Mouse (Mus musculus) olfactory bulb, adult 2 months (tissue): Measurements from ENCODE around the gene Kdm1b.

Experiments
- CTCF ChIP-seq: fragments of 200-500 bp; IDR thresholded peaks from 2 replicates; pipeline ENCODE4 v1.5.1; 2012; ENCODE audit warnings: low read depth, mild to moderate bottlenecking, low read length, moderate library complexity; ENCODE audit not compliant: insufficient read depth
- POLR2A ChIP-seq: fragments of 200-500 bp; IDR thresholded peaks from 2 replicates; pipeline ENCODE4 v1.6.1; 2012; ENCODE audit warnings: mild to moderate bottlenecking, low read depth, low read length, moderate library complexity; ENCODE audit not compliant: insufficient read depth

- TF ChIP-seq CTCF (no peak), POLR2A (no peak)
Observed at GRCm38 (mm10) chr13:47133058-47133457, 89.8 kb downstream of the Kdm1b start.
